Mouse (Mus musculus) thymus, postnatal 14 days (tissue): Measurements from ENCODE around the gene Ccnb2.

Source experiments
- DNase-seq: peaks from one replicate; pipeline ENCODE4 v3.0.0; 2021

Gene Ccnb2

GRCm38 (mm10) chr9:70383750-70384149 lies 37.6 kb downstream of the Ccnb2 start:
- no peak for DNase-seq

- DNase-seq = no peak
Observed at GRCm38 (mm10) chr9:70382091-70382490, 39.3 kb downstream of the Ccnb2 start.

GRCm38 (mm10) chr9:70379502-70380467 lies 41.6 kb downstream of the Ccnb2 start:
- DNase-seq = no peak

GRCm38 (mm10) chr9:70371638-70372037 lies 49.7 kb downstream of the Ccnb2 start:
- DNase-seq = no peak

GRCm38 (mm10) chr9:70366898-70367297 lies 54.4 kb downstream of the Ccnb2 start:
- DNase-seq = no peak

- DNase-seq = no peak
Observed at GRCm38 (mm10) chr9:70365915-70366314, 55.4 kb downstream of the Ccnb2 start.

- DNase-seq = no peak
Observed at GRCm38 (mm10) chr9:70364741-70365140, 56.6 kb downstream of the Ccnb2 start.

GRCm38 (mm10) chr9:70359402-70360131 lies 61.8 kb downstream of the Ccnb2 start:
- no peak for DNase-seq
